Mouse (Mus musculus) MEL (cell line): ENCODE results near the gene Lypla2. TPM values are rescaled to one million over a fixed set of nuclear protein-coding genes. Genes with fewer than 3 reads are reported as not detected.

ENCODE experiments used
- DNase-seq: peaks from one replicate; pipeline ENCODE4 v3.0.0; 2011; ENCODE audit warnings: low read depth, low spot score
- H3K27ac ChIP-seq: 2 replicates; pipeline ENCODE4 v1.5.1; 2012; ENCODE audit warnings: low read depth, mild to moderate bottlenecking, control low read depth, low read length, moderate library complexity; ENCODE audit not compliant: control insufficient read depth
- H3K27me3 ChIP-seq, 2 experiments: fragments of 150-350 bp in 1 of 2; sonication (generic) in 1 of 2; 2 replicates each; pipeline ENCODE4 v1.6.1; 2012; ENCODE audit warnings: low read length in 2 of 2, mild to moderate bottlenecking in 2 of 2, improper control_type of control experiment in 1 of 2, moderate library complexity in 1 of 2; ENCODE audit not compliant: insufficient read depth in 2 of 2, control insufficient read depth in 1 of 2
- H3K36me3 ChIP-seq, 2 experiments: 2 replicates each; pipeline ENCODE4 v1.6.1; 2012 to 2014; ENCODE audit warnings: low read length in 2 of 2, improper control_type of control experiment in 1 of 2, inconsistent platforms in 1 of 2, mild to moderate bottlenecking in 1 of 2; ENCODE audit not compliant: insufficient read depth in 2 of 2, control insufficient read depth in 1 of 2
- H3K4me1 ChIP-seq, 2 experiments: fragments of 150-350 bp in 1 of 2; sonication (generic) in 1 of 2; 2 replicates each; pipeline ENCODE4 v1.6.1; 2012; ENCODE audit warnings: low read length in 2 of 2, improper control_type of control experiment in 1 of 2, mild to moderate bottlenecking in 1 of 2; ENCODE audit not compliant: insufficient read depth in 2 of 2, control insufficient read depth in 1 of 2
- H3K4me3 ChIP-seq, 2 experiments: fragments of 150-350 bp in 1 of 2; sonication (generic) in 1 of 2; 2 replicates each; pipeline ENCODE4 v1.5.1; 2012; ENCODE audit warnings: low read depth in 2 of 2, low read length in 2 of 2, mild to moderate bottlenecking in 2 of 2, moderate library complexity in 2 of 2, control low read depth in 1 of 2, improper control_type of control experiment in 1 of 2; ENCODE audit not compliant: control insufficient read depth in 1 of 2, insufficient read depth in 1 of 2
- H3K79me2 ChIP-seq: 2 replicates; pipeline ENCODE4 v1.6.1; 2012; ENCODE audit warnings: mild to moderate bottlenecking, low read length, moderate library complexity; ENCODE audit not compliant: control insufficient read depth, poor library complexity, insufficient read depth
- H3K9ac ChIP-seq: 2 replicates; pipeline ENCODE4 v1.6.1; 2012; ENCODE audit warnings: low read depth, mild to moderate bottlenecking, control low read depth, low read length, moderate library complexity; ENCODE audit not compliant: control insufficient read depth, poor library complexity, severe bottlenecking
- H3K9me3 ChIP-seq: fragments of 150-350 bp; sonication (generic); replicated peaks from 2 replicates; pipeline ENCODE4 v1.6.1; 2012; ENCODE audit warnings: mild to moderate bottlenecking, low read length, improper control_type of control experiment, moderate library complexity; ENCODE audit not compliant: insufficient read depth
- CHD1 ChIP-seq: IDR thresholded peaks from 2 replicates; pipeline ENCODE4 v1.6.1; 2012; ENCODE audit warnings: low read depth, mild to moderate bottlenecking, inconsistent platforms, low read length, improper control_type of control experiment
- CHD2 ChIP-seq: IDR thresholded peaks from 2 replicates; pipeline ENCODE4 v1.6.1; 2011; ENCODE audit warnings: low read length, improper control_type of control experiment
- ETS1 ChIP-seq: IDR thresholded peaks from 2 replicates; pipeline ENCODE4 v1.6.1; 2012; ENCODE audit warnings: low read depth, mild to moderate bottlenecking, inconsistent platforms, low read length, improper control_type of control experiment, moderate library complexity
- HCFC1 ChIP-seq: IDR thresholded peaks from 2 replicates; pipeline ENCODE4 v1.6.1; 2012; ENCODE audit warnings: low read depth, mild to moderate bottlenecking, inconsistent platforms, low read length, improper control_type of control experiment, moderate library complexity
- MXI1 ChIP-seq: IDR thresholded peaks from 2 replicates; pipeline ENCODE4 v1.6.1; 2011; ENCODE audit warnings: mild to moderate bottlenecking, low read depth, low read length, improper control_type of control experiment
- POLR2A ChIP-seq, 2 experiments: IDR thresholded peaks; 2 replicates each; pipeline ENCODE4 v1.6.1; 2011 to 2012; ENCODE audit warnings: low read length in 2 of 2, mild to moderate bottlenecking in 2 of 2, control low read depth in 1 of 2, improper control_type of control experiment in 1 of 2, low read depth in 1 of 2, moderate library complexity in 1 of 2; ENCODE audit not compliant: control insufficient read depth in 1 of 2, insufficient read depth in 1 of 2, poor library complexity in 1 of 2
- POLR2AphosphoS2 ChIP-seq: IDR thresholded peaks from 2 replicates; pipeline ENCODE4 v1.6.1; 2011; ENCODE audit warnings: low read length, improper control_type of control experiment
- SIN3A ChIP-seq: IDR thresholded peaks from 2 replicates; pipeline ENCODE4 v1.6.1; 2012; ENCODE audit warnings: low read length, improper control_type of control experiment, inconsistent platforms
- SMC3 ChIP-seq: IDR thresholded peaks from 2 replicates; pipeline ENCODE4 v1.6.1; 2011; ENCODE audit warnings: low read depth, low read length, improper control_type of control experiment
- TBP ChIP-seq: IDR thresholded peaks from 2 replicates; pipeline ENCODE4 v1.8.0; 2011; ENCODE audit warnings: low read depth, low read length, improper control_type of control experiment
- ZNF384 ChIP-seq: IDR thresholded peaks from 2 replicates; pipeline ENCODE4 v1.6.1; 2012; ENCODE audit warnings: low read depth, mild to moderate bottlenecking, inconsistent platforms, low read length, improper control_type of control experiment
- polyA plus RNA-seq, 2 experiments: library from polyadenylated mRNA; stranded (reverse) in 1 of 2; unstranded in 1 of 2; fragments of >175 nt in 1 of 2; fragments of >200 nt in 1 of 2; gene quantifications; 2 replicates each; pipeline versions ENCODE4 v1.2.1 to v1.2.4; 2012; ENCODE audit warnings: low replicate concordance in 2 of 2, low read depth in 1 of 2; ENCODE audit not compliant: insufficient read length in 2 of 2, insufficient read depth in 1 of 2, missing spikeins in 1 of 2
- total RNA-seq: library from RNA; depleted of rRNA; stranded (reverse); fragments of 300-350 nt; gene quantifications from 2 replicates; pipeline ENCODE4 v1.2.3, GENCODE M21; 2012

Lypla2 gene
- total and polyA plus RNA-seq, 3 experiments: 65.1 to 95.6 TPM; not detected in 1

GRCm38 (mm10) chr4:135922190-135922589, 50.2 kb downstream of the Lypla2 start:
- Histone ChIP-seq H3K4me1 (peaks cover 11 to 41% of the 10 kb centered on the region in 2 experiments), H3K9me3 (no peaks in the 10 kb centered on the region), H3K4me3 (peak overlapping the region in 1 of 2 experiments; percentile 77; a peak in 3 of 4 replicates), H3K79me2 (peaks cover 11% of the 10 kb centered on the region), H3K27me3 (no peaks in the 10 kb centered on the region), H3K27ac (no peak overlapping the region), H3K9ac (no peak overlapping the region; the same call in 1 of the 2 replicates), H3K36me3 (peaks cover 0 to 30% of the 10 kb centered on the region in 2 experiments; a peak in 2 of 4 replicates)
- no peak for DNase-seq
- TF ChIP-seq ZNF384 (0 out of 2 replicates have a peak, but pooled peaks have one; percentile 40), CHD2 (no peak), CHD1 (0 out of 2 replicates have a peak, but pooled peaks have one; percentile 52), POLR2A (IDR thresholded peaks at IDR 0.05; ENCODE audit: control insufficient read depth in 1 of 2, insufficient read depth in 1 of 2, low read depth in 1 of 2, low read length in 2 of 2, poor library complexity in 1 of 2) (no peak), TBP (peak; percentile 66), POLR2AphosphoS2 (no peak), ETS1 (no peak), SIN3A (0 out of 2 replicates have a peak, but pooled peaks have one; percentile 34)

DNA sequence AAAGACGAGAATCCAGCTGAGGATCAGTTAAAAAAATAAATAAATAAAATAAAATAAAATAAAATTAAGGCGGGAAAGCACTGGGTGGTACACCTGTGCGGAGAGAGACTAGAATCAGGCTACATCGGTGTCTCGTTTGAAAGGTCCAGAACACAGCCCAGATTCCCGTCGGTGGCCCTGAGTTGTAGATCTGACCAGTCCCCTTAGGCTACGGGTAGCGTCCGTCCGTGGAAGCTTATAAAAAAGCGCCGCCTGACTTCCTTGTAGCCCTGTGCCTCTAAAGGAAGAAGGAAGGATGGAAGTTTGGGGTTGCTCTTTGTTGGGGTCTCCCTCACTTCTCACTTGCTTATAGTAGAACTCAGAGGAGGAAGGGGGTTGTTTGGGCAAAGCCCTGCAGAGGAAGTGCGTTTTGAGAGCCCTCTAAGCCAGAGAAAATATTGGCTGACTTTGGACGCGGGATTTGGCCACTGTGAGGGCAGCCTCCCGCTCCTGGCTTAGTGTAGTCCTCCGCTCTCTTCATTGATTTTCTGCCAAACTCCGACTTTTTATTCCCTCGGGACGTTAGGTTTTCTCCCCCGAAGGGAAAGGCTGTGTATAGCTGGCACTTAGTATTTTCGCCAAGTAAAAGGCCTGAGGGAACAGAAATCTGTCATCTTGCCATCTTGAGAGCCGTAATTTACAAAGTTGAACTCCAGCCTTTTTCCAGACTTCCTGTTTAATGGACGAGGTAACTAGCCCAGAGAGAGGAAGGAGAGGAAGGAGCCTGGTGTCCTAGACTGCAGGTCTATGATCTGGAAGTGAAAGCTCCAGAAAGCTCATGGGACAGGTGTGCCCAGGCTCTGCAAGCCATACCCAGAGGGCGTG, 50.9 kb downstream of the Lypla2 start:
- Histone ChIP-seq H3K9me3 (no peaks in the 10 kb centered on the region), H3K36me3 (peaks cover 0 to 26% of the 10 kb centered on the region in 2 experiments; a peak in 2 of 4 replicates), H3K79me2 (peaks cover 11% of the 10 kb centered on the region), H3K4me1 (peaks cover 9 to 36% of the 10 kb centered on the region in 2 experiments), H3K4me3 (peak overlapping the region; percentile 77 to 98), H3K9ac (peak overlapping the region; percentile 91), H3K27ac (peak overlapping the region; percentile 28), H3K27me3 (no peaks in the 10 kb centered on the region)
- peak; percentile 54 for DNase-seq
- TF ChIP-seq SMC3 (no peak), HCFC1 (no peak), MXI1 (0 out of 2 replicates have a peak, but pooled peaks have one; percentile 10)
